Mouse (Mus musculus) heart, postnatal 25 days (tissue): Measurements from ENCODE around the gene Gm20388. TPM values are rescaled to one million over a fixed set of nuclear protein-coding genes. Genes with fewer than 3 reads are reported as not detected.

Experiments used
- DNase-seq: peaks from one replicate; pipeline ENCODE4 v3.0.0; 2022; ENCODE audit warnings: low spot score
- intact Hi-C: fragments of 180-260 bp; cut with DNase I; formaldehyde crosslinking; loops from one replicate; pipeline ENCODE4 v1.15.1; 2025
- total RNA-seq, 2 experiments: library from RNA; stranded (reverse); gene quantifications; 2 replicates each; pipeline ENCODE4 v1.2.3; 2021

Gene Gm20388
- total RNA-seq, 2 experiments from 2014 or later, result 2.7 TPM; not detected in 1

GRCm38 (mm10) chr8:120034471-120034870, 123.8 kb downstream of the Gm20388 start:
- DNase-seq, result peak; percentile 19
- intact Hi-C loops, result no loop called here

- no peak for DNase-seq
- intact Hi-C loops, result no loop called here
Measured at GRCm38 (mm10) chr8:120036111-120036510, 125.5 kb downstream of the Gm20388 start.

- intact Hi-C loops, result no loop called here
- DNase-seq, result no peak
Measured at GRCm38 (mm10) chr8:120036578-120036977, 125.9 kb downstream of the Gm20388 start.

- no peak for DNase-seq
- intact Hi-C loops, result no loop called here
Measured at GRCm38 (mm10) chr8:120037199-120037598, 126.6 kb downstream of the Gm20388 start.

GRCm38 (mm10) chr8:120037611-120038010, 127.0 kb downstream of the Gm20388 start:
- intact Hi-C loops, result no loop called here
- no peak for DNase-seq

- DNase-seq, result no peak
- intact Hi-C loops, result no loop called here
Measured at GRCm38 (mm10) chr8:120038741-120039140, 128.1 kb downstream of the Gm20388 start.

- intact Hi-C loops, result no loop called here
- DNase-seq, result no peak
Measured at GRCm38 (mm10) chr8:120039313-120039919, 128.8 kb downstream of the Gm20388 start.

- peak; percentile 71 for DNase-seq
- intact Hi-C loops, result loop anchor here (5.0 kb wide), 1 partner anchor 39 kb away; no protein-coding TSS in a partner anchor
Measured at GRCm38 (mm10) chr8:120040861-120041260, 130.2 kb downstream of the Gm20388 start.

GRCm38 (mm10) chr8:120042542-120043312, 132.1 kb downstream of the Gm20388 start:
- no peak for DNase-seq
- intact Hi-C loops, result loop anchor here (5.0 kb wide), 1 partner anchor 40 kb away; no protein-coding TSS in a partner anchor

- no peak for DNase-seq
- intact Hi-C loops, result loop anchor here (5.0 kb wide), 1 partner anchor 43 kb away; no protein-coding TSS in a partner anchor
Measured at GRCm38 (mm10) chr8:120044907-120045306, 134.3 kb downstream of the Gm20388 start.

- intact Hi-C loops, result no loop called here
- no peak for DNase-seq
Measured at GRCm38 (mm10) chr8:120045471-120045870, 134.8 kb downstream of the Gm20388 start.

GRCm38 (mm10) chr8:120046258-120047020, 135.8 kb downstream of the Gm20388 start:
- intact Hi-C loops, result no loop called here

GRCm38 (mm10) chr8:120049949-120050348, 139.3 kb downstream of the Gm20388 start:
- intact Hi-C loops, result no loop called here
- DNase-seq, result no peak

More at GRCm38 (mm10) chr8:120046258-120047020, 135.8 kb downstream of the Gm20388 start:
- peak; percentile 91 for DNase-seq

GRCm38 (mm10) chr8:120050376-120050775, 139.7 kb downstream of the Gm20388 start:
- no peak for DNase-seq
- intact Hi-C loops, result no loop called here

- intact Hi-C loops, result no loop called here
- no peak for DNase-seq
Measured at GRCm38 (mm10) chr8:120051006-120051405, 140.4 kb downstream of the Gm20388 start.

GRCm38 (mm10) chr8:120051908-120052307, 141.3 kb downstream of the Gm20388 start:
- no peak for DNase-seq
- intact Hi-C loops, result no loop called here

GRCm38 (mm10) chr8:120052318-120052717, 141.7 kb downstream of the Gm20388 start:
- DNase-seq, result no peak
- intact Hi-C loops, result no loop called here

GRCm38 (mm10) chr8:120054833-120055232, 144.2 kb downstream of the Gm20388 start:
- no peak for DNase-seq
- intact Hi-C loops, result no loop called here

GRCm38 (mm10) chr8:120057078-120057477, 146.4 kb downstream of the Gm20388 start:
- DNase-seq, result peak; percentile 60
- intact Hi-C loops, result no loop called here

GRCm38 (mm10) chr8:120062742-120063141, 152.1 kb downstream of the Gm20388 start:
- no peak for DNase-seq
- intact Hi-C loops, result no loop called here
